ENCODE assay signal across 16 mouse cellular contexts in the genomic region with DNA sequence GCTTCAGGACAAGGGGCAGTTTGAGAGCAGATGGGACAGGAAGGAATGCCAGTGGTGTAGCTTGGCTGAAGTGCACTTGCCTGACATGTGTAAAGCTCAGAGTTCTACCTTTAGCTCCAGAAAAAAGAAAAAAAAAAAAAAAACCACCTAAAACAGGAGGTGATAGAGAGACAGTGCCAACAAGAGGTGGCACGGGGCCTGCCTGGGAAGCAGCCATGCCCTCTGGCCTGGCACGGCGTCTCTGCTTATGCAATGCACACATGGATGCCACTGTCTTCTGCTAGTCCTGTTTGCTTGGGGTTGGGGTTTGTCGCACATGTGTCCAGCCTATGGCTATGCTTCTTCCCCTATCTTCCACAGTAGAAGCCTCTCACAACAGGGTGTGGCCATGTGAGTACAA. TPM values are rescaled to one million over a fixed set of nuclear protein-coding genes. Genes with fewer than 3 reads are reported as not detected.
DNase-seq lines count a peak whose midpoint lies in the region; ATAC-seq and TF ChIP-seq lines count a peak whose summit lies in the region.
"Had no signal": no experiment of that assay in that cellular context is flagged by ENCODE, and none has a peak within 500 bp of the region (broad histone marks: within the 10 kb centered on the region; RNA-seq: fewer than 3 reads in every experiment).

No protein-coding gene starts in this region.

- H3K36me3 ChIP-seq in forebrain, postnatal 0 days (ENCODE audit: insufficient read depth): no peaks in the 10 kb centered on the region
- H3K36me3 ChIP-seq: forebrain, embryonic 10.5 days; heart, embryonic 13.5 days; midbrain, embryonic 12.5 days had no signal

- peaks cover 9% of the 10 kb centered on the region for H3K4me1 ChIP-seq in forebrain, postnatal 0 days (ENCODE audit: insufficient read depth)

- DNase-seq in cerebellum, adult 11-12 months: peak; percentile 79
- peak; percentile 46 to 47 for DNase-seq in heart, postnatal 36 days
- DNase-seq in heart, postnatal 4 days: no peak
- DNase-seq in cerebellum, adult 18-20 months: peak; percentile 63 to 69
- DNase-seq in cerebellum, postnatal 14 days: peak; percentile 75 to 77
- no peak for DNase-seq in forebrain, postnatal 0 days
- no peak for DNase-seq in T-cell, adult 2 months (ENCODE audit: low spot score)
- DNase-seq: B cell, adult 2 months; kidney, adult 8-10 months; kidney, postnatal 25 days; thymus, postnatal 25 days had no signal

- H3K4me2 ChIP-seq in forebrain, postnatal 0 days (ENCODE audit: low read depth): no peak overlapping the region
- H3K4me2 ChIP-seq: heart, embryonic 13.5 days; midbrain, embryonic 12.5 days had no signal

- WGBS in forebrain, postnatal 0 days: 88% methylated on average over 4 of the region's 4 CpGs

- no peak overlapping the region for H3K9ac ChIP-seq in forebrain, postnatal 0 days
- H3K9ac ChIP-seq: heart, embryonic 13.5 days; midbrain, embryonic 12.5 days had no signal

- TF ChIP-seq CTCF in forebrain, postnatal 0 days (IDR thresholded peaks at IDR 0.05; ENCODE audit: low read depth): no peak

- no peak overlapping the region for H3K27ac ChIP-seq in forebrain, postnatal 0 days (ENCODE audit: low read depth, low read length)
- H3K27ac ChIP-seq: forebrain, embryonic 10.5 days; heart, embryonic 13.5 days; midbrain, embryonic 12.5 days had no signal

- no peaks in the 10 kb centered on the region for H3K9me3 ChIP-seq in forebrain, postnatal 0 days (ENCODE audit: low read length)
- H3K9me3 ChIP-seq: forebrain, embryonic 10.5 days; heart, embryonic 13.5 days; midbrain, embryonic 12.5 days had no signal

- H3K4me3 ChIP-seq in forebrain, postnatal 0 days (ENCODE audit: low read depth, low read length): no peak overlapping the region
- H3K4me3 ChIP-seq: forebrain, embryonic 10.5 days; heart, embryonic 13.5 days; midbrain, embryonic 12.5 days had no signal

- no peaks in the 10 kb centered on the region for H3K27me3 ChIP-seq in forebrain, postnatal 0 days (ENCODE audit: insufficient read depth, low read length)
- H3K27me3 ChIP-seq: heart, embryonic 13.5 days had no signal

- intact Hi-C loops in heart, postnatal 36 days (cut with DNase I): loop anchor here (5.0 to 10.0 kb wide), 3 partner anchors 93 to 440 kb away; a partner anchor contains a TSS

- no peak for ATAC-seq in cerebellum, adult (ENCODE audit: insufficient number of reproducible peaks, low FRiP score, low TSS enrichment)
- ATAC-seq in forebrain, postnatal 0 days: no peak
- ATAC-seq: lung, postnatal 0 days had no signal

RNA-seq across cellular contexts. Expression of a gene that starts 2.6 kb away (rescaled TPM):
- 10 to 100 TPM; 36.4 to 40.7 TPM for total RNA-seq in heart, postnatal 36 days (2021)
- total RNA-seq in heart, postnatal 4 days (2021): 10 to 100 TPM; 70.1 to 72.6 TPM
- total RNA-seq in forebrain, postnatal 0 days (2014; rRNA removed): 36.7 and 44.3 TPM in 2 replicates
- 8.7 and 10.6 TPM in 2 replicates for polyA plus RNA-seq in forebrain, postnatal 0 days (2015; fragmentation: Nextera tagmentation; extraction: Ambion mirVana)

Comparison
In these comparisons a context has a peak if more than half of its experiments do, and no peak if none do; other contexts are left out.
1. DNase-seq: peak in cerebellum, adult 11-12 months (single experiment), heart, postnatal 36 days (2 of 2), cerebellum, adult 18-20 months (2 of 2) and cerebellum, postnatal 14 days (2 of 2); none in heart, postnatal 4 days (single experiment), forebrain, postnatal 0 days (single experiment) and T-cell, adult 2 months (single experiment).